Mouse (Mus musculus): ENCODE results near the gene Rab22a.
"Not testable (repeated sequence)": the region's sequence is repeated elsewhere in the genome, so short reads cannot be mapped to it uniquely, and the experiment has no call there.

Rab22a gene

GRCm38 (mm10) chr2:173719115-173719514 lies 59.6 kb downstream of the Rab22a start, which contains the start of gene 1700010B08Rik:
Gene 1700010B08Rik, plus strand, starts transcription at chr2:173719415.
- DNase-seq (ENCODE audit: low read depth, low spot score), result not testable (repeated sequence)

DNA sequence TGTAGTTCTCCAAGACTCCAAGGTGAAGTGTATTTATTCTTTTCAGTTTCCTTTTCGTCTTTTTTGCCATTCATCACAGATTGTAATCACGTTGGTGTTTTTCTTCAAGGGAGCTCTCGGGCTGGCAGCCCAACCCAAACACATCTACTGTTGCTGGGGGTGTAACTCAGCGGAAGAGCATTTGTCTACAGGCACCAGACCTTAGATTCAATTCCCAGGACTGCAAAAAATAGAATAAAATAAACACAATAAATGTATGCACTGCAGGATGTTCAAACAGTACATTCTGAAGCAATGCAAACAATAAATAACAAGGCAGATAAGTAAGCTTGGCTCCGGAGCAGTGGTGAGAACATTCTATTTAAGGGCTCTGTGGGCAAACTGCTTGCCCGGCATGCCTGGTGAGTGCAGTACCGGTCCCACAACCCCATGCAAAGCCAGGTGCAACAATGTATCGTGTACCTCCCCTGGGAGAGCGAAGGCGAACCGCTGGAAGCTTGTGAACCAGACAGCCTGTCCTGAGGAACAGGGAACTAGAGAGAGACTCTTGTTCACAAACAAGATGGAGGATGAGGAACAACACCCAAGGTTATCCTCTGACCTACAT lies 62.8 kb downstream of the Rab22a start:
- no peak for DNase-seq (ENCODE audit: low read depth, low spot score)

GRCm38 (mm10) chr2:173724382-173724781 lies 64.8 kb downstream of the Rab22a start:
- no peak for DNase-seq (ENCODE audit: low read depth, low spot score)

GRCm38 (mm10) chr2:173724940-173725807 lies 65.6 kb downstream of the Rab22a start:
- no peak for DNase-seq (ENCODE audit: low read depth, low spot score)

DNA sequence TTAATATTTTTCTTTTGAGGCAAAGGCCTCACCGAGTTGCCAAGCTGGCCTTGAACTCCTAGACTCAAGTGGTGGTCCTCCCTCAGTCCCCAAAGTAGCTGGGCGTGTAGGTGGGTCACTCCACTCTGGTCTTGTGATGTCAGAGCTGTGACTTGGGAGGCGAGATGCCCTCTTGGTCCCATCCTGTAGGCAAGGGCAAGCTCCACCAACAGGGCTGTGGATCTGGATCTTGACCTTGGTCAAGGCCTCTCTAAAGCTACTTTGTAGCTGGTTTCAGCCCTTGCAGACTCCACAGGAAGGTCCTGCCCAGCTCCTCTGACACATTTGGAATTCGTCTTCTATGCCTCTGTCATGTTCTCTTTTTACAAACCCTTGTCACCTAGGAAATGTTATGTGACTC lies 66.3 kb downstream of the Rab22a start:
- DNase-seq (ENCODE audit: low read depth, low spot score), result no peak

GRCm38 (mm10) chr2:173730444-173730966 lies 70.9 kb downstream of the Rab22a start:
- no peak for DNase-seq (ENCODE audit: low read depth, low spot score)

- DNase-seq (ENCODE audit: low read depth, low spot score), result no peak
Observed at GRCm38 (mm10) chr2:173734426-173734825, 74.9 kb downstream of the Rab22a start.

DNA sequence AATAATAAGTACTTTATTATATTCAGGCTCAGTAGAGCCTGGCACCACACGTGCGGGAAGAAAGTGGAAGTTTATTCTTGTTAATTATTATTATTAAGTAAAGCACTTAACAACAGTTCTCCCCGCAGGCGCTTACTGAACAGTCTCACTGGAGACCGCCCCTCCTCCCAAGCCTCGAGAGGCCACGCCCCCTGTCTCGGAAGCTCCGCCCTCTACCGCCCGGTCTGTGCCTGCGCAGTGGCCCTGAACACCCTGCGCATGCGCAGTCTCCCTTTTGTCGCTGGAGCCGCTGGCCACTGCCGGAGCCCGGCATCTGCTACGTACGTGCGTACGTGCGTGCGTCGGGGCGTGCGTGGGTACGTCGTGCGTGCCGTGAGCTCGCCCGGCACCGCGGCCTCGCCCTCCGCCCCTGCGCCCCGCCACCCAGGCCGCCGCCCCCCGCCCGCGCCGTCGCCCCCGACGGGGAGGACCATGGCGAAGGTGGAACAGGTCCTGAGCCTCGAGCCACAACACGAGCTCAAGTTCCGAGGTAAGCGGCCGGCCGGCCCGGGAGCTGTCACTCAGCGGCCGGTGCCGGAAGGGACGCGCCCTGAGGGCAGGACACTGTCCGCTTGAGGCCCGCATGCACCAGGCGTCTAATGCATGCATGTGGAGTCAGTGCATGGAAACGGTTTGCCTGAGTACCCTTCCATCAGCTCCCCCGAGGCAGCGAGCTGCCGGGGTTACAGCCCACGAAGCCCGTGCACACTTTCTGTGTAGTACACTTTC lies 77.8 kb downstream of the Rab22a start, which contains the start of gene Vapb:
TSS of gene Vapb (plus strand) at position 290 of the 768 bp plus-strand sequence.
- peak; percentile 93 for DNase-seq (ENCODE audit: low read depth, low spot score)

DNA sequence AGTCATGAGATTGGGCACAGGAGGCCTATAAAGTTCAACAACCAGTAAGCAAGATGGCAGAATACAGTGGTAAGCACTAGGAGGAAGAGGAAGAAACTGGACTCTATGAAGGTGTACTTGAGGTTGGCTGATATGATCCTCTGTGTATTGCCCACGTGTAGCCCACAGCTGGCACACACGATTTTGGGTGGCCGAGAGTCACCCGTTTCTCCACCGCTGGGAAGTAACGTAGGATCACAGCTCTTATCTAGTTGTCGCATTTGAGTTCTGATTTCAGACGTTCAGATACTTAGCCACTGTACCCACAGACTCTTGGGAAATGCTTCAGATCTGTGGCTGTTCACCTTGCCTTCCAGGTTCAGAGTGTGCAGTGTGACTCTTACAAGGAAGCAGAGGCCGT lies 78.7 kb downstream of the Rab22a start:
- no peak for DNase-seq (ENCODE audit: low read depth, low spot score)

DNA sequence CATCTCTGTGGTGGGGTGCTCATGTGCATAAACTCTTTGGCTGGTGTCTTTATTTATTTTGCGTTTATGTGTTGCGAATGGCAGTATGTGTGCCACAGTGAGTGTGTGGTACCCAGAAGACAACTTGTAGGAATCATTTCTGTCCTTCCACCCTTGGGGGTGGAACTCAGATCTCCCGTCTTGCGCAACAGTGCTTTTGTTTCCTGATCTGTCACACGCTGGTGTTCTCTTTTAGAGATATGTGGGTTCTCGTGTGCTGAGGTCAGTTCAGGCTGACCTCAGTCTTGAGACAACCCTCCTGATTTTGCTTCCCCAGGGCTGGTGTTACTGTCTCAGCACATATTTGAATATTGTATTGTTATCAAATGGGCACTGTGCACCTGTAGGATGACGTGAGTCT lies 79.5 kb downstream of the Rab22a start:
- DNase-seq (ENCODE audit: low read depth, low spot score), result no peak

DNA sequence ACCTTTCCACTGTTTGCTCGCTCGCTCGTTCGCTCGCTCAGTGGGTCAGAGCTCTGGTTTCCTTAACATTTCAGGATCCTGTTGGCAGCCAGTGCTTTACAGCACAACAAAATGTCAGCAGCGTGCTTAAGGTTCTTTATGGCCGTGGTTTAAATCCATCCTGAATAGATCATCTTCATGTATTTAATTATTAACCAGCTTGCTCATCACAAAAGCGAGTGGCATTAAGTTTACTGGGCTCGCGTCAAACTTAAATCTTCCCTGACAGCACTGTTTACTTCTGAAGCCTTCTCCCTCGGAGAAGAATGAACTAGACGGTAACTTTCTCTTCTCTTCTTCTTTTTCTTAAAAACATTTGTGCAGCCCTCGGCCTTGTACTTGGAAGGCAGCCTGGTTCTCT lies 82.5 kb downstream of the Rab22a start:
- DNase-seq (ENCODE audit: low read depth, low spot score), result no peak

DNA sequence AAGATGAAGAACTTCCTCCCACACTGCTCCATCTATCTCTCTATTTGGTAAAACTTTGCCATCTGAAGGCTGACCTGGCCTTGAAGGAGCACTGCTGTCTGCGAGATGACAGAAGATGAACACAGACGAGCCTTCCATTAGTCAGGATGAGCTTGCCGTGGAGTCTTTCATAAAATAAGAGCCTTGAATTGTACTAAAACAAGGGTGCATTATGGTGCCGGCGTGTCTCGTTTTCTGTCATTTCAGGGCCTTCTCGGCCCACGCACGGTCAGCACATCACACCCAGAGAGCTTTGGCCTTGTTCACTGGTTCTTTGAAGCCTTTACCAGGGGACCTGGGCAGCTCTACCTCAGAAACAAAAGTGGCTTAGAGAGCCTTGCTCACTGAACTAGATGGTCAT lies 83.2 kb downstream of the Rab22a start:
- no peak for DNase-seq (ENCODE audit: low read depth, low spot score)

- DNase-seq (ENCODE audit: low read depth, low spot score), result no peak
Observed at GRCm38 (mm10) chr2:173744070-173744815, 84.7 kb downstream of the Rab22a start.

- DNase-seq (ENCODE audit: low read depth, low spot score), result no peak
Observed at GRCm38 (mm10) chr2:173748961-173749659, 89.5 kb downstream of the Rab22a start.

DNA sequence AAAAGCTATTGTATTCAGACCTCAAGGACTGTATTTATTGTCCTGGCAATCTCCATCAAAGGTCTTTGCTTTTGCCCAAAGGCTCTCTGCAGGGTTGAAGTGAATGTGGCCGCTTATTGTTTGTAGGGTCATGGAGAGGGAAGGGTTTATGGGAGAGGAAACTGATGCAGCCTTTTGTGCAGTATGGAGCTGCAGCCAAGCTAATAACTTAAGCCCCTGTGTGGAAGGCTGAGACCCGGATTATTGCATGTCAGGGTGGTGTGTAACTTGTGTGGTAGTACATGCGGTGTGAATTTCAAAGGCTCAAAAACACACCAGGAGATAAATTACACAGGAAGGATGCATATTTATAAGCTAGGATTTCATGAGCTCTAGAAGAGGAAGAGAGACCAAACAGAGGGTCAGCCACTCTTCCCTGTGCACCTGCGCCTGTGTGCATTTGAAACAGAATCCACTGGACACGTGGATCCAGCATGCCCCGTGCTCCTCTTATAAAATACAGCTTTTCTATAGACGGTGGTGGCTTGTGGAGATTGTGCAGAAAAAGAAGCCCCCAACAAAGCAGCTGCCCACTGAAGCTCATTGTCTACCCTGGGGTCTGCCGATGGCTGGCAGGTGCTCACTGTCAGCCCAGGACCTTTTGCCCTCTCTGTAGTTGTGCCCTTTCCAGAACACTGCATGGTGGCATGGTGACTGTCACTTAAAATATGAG lies 96.0 kb downstream of the Rab22a start:
- DNase-seq (ENCODE audit: low read depth, low spot score), result no peak
